Mouse (Mus musculus) regulatory T cell (primary cell): ENCODE data around the gene Shc2.

Source experiments
- in situ Hi-C: fragments of 300-600 bp; cut with MboI, MseI; formaldehyde crosslinking; loops from one replicate; pipeline ENCODE4 v1.15.1; 2025; ENCODE audit warnings: high pct_unique_total_duplicates

Shc2 gene

GRCm38 (mm10) chr10:79581501-79581900 lies 56.2 kb downstream of the Shc2 start:
- in situ Hi-C loops, result no loop called here

- in situ Hi-C loops, result no loop called here
Measured at GRCm38 (mm10) chr10:79580811-79581210, 56.9 kb downstream of the Shc2 start.

GRCm38 (mm10) chr10:79580356-79580755 lies 57.4 kb downstream of the Shc2 start:
- in situ Hi-C loops, result no loop called here

GRCm38 (mm10) chr10:79579781-79580180 lies 57.9 kb downstream of the Shc2 start:
- in situ Hi-C loops, result no loop called here

- in situ Hi-C loops, result no loop called here
Measured at GRCm38 (mm10) chr10:79578891-79579290, 58.8 kb downstream of the Shc2 start.

- in situ Hi-C loops, result no loop called here
Measured at GRCm38 (mm10) chr10:79578276-79578675, 59.4 kb downstream of the Shc2 start.

GRCm38 (mm10) chr10:79577376-79577775 lies 60.3 kb downstream of the Shc2 start:
- in situ Hi-C loops, result no loop called here

- in situ Hi-C loops, result no loop called here
Measured at GRCm38 (mm10) chr10:79575754-79576153, 62.0 kb downstream of the Shc2 start.

GRCm38 (mm10) chr10:79574796-79575195 lies 62.9 kb downstream of the Shc2 start:
- in situ Hi-C loops, result no loop called here

- in situ Hi-C loops, result no loop called here
Measured at GRCm38 (mm10) chr10:79574350-79574749, 63.4 kb downstream of the Shc2 start.

GRCm38 (mm10) chr10:79573611-79574010 lies 64.1 kb downstream of the Shc2 start:
- in situ Hi-C loops, result no loop called here

- in situ Hi-C loops, result no loop called here
Measured at GRCm38 (mm10) chr10:79571314-79571713, 66.4 kb downstream of the Shc2 start.

- in situ Hi-C loops, result no loop called here
Measured at GRCm38 (mm10) chr10:79569921-79570320, 67.8 kb downstream of the Shc2 start.
